Mouse (Mus musculus) T-cell, adult 2 months (primary cell): ENCODE measurements around the gene Zscan2.
A peak's percentile ranks its signal among the peaks of the same experiment; 100 is the strongest.

Experiments used
- DNase-seq: peaks from one replicate; pipeline ENCODE4 v3.0.0; 2022; ENCODE audit warnings: low spot score

Zscan2 gene

GRCm38 (mm10) chr7:80860729-80861274 is at the start of gene Zscan2:
Gene Zscan2 (plus strand): TSS chr7:80860920.
- DNase-seq: peak; percentile 89

- no peak for DNase-seq
These were observed 47.3 kb upstream of the Zscan2 start for GRCm38 (mm10) chr7:80813397-80813796.

GRCm38 (mm10) chr7:80816641-80817040 is 44.1 kb upstream of the Zscan2 start:
- DNase-seq: no peak

- DNase-seq: peak; percentile 15
These were observed 39.9 kb upstream of the Zscan2 start for GRCm38 (mm10) chr7:80820838-80821237.

- DNase-seq: no peak
These were observed 37.5 kb upstream of the Zscan2 start for GRCm38 (mm10) chr7:80823267-80823666.

GRCm38 (mm10) chr7:80823875-80824682 is 36.6 kb upstream of the Zscan2 start:
- no peak for DNase-seq

GRCm38 (mm10) chr7:80825843-80826403 is 34.8 kb upstream of the Zscan2 start, which contains the start of gene Iqgap1:
Gene Iqgap1 (minus strand): TSS chr7:80825974.
- no peak for DNase-seq

GRCm38 (mm10) chr7:80828146-80828860 is 32.4 kb upstream of the Zscan2 start:
- DNase-seq: peak; percentile 76

- no peak for DNase-seq
These were observed 30.4 kb upstream of the Zscan2 start for GRCm38 (mm10) chr7:80830193-80830803.

- peak; percentile 80 for DNase-seq
These were observed 28.5 kb upstream of the Zscan2 start for GRCm38 (mm10) chr7:80832191-80832590.

GRCm38 (mm10) chr7:80832996-80833650 is 27.6 kb upstream of the Zscan2 start:
- DNase-seq: peak; percentile 67

- no peak for DNase-seq
These were observed 26.8 kb upstream of the Zscan2 start for GRCm38 (mm10) chr7:80833651-80834532.

- DNase-seq: no peak
These were observed 24.6 kb upstream of the Zscan2 start for GRCm38 (mm10) chr7:80835984-80836652.

- DNase-seq: no peak
These were observed 23.0 kb upstream of the Zscan2 start for GRCm38 (mm10) chr7:80837736-80838135.

- no peak for DNase-seq
These were observed 22.5 kb upstream of the Zscan2 start for GRCm38 (mm10) chr7:80838247-80838646.

GRCm38 (mm10) chr7:80839755-80840154 is 21.0 kb upstream of the Zscan2 start:
- no peak for DNase-seq

- no peak for DNase-seq
These were observed 20.5 kb upstream of the Zscan2 start for GRCm38 (mm10) chr7:80840241-80840640.

GRCm38 (mm10) chr7:80840937-80841336 is 19.8 kb upstream of the Zscan2 start:
- DNase-seq: no peak

GRCm38 (mm10) chr7:80842132-80842531 is 18.6 kb upstream of the Zscan2 start:
- no peak for DNase-seq

GRCm38 (mm10) chr7:80843176-80843575 is 17.5 kb upstream of the Zscan2 start:
- DNase-seq: no peak
